Comparison of ENCODE assay signal across 19 mouse cellular contexts in the genomic region with DNA sequence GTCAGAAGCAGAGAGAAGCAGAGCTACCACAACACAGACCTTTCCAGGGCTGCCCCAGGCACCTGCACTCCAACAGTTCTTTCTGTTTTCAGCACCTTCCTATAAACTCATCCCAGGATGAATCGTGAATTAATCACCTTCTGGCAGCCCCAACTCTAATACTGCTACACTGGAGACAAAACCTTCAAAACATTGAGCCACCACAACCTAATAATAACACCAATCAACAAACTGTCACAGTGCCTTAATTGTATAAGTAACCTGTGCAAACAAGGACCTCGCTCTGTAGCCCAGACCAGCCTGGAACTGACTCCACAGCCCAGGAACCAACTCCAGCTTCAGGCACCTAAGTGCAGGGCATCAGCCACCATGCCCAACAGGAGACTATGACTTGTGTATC.
"Had no signal": no experiment of that assay in that cellular context is flagged by ENCODE, and none has a peak within 500 bp of the region (broad histone marks: within the 10 kb centered on the region; RNA-seq: fewer than 3 reads in every experiment).

No protein-coding gene starts in this region.

- H3K36me3 ChIP-seq: midbrain, embryonic 12.5 days; neural tube, embryonic 15.5 days had no signal

- DNase-seq: lung, adult 18-20 months; lung, embryonic 14.5 days; lung, postnatal 10 days; lung, postnatal 4 days; midbrain, embryonic 14.5 days; retina, postnatal 1 day; right cerebral cortex, adult 18-20 months; right cerebral cortex, postnatal 25 days; right cerebral cortex, postnatal 4 days; spleen, adult 18-20 months; thymus, adult 18-20 months; thymus, postnatal 25 days; thymus, postnatal 4 days had no signal

- H3K4me2 ChIP-seq: lung, embryonic 14.5 days; midbrain, embryonic 12.5 days; neural tube, embryonic 13.5 days; neural tube, embryonic 15.5 days had no signal

- H3K27ac ChIP-seq: midbrain, embryonic 10.5 days; midbrain, embryonic 12.5 days; neural tube, embryonic 13.5 days; neural tube, embryonic 15.5 days had no signal

- H3K9me3 ChIP-seq: midbrain, embryonic 12.5 days; neural tube, embryonic 13.5 days; neural tube, embryonic 15.5 days had no signal

- ATAC-seq: midbrain, embryonic 16.5 days had no signal

- H3K27me3 ChIP-seq: midbrain, embryonic 12.5 days; neural tube, embryonic 13.5 days; neural tube, embryonic 15.5 days had no signal

- H3K9ac ChIP-seq: lung, embryonic 14.5 days; midbrain, embryonic 12.5 days; neural tube, embryonic 13.5 days; neural tube, embryonic 15.5 days had no signal

- H3K4me3 ChIP-seq: midbrain, embryonic 10.5 days; midbrain, embryonic 12.5 days; myocyte; neural tube, embryonic 13.5 days; neural tube, embryonic 15.5 days had no signal
